Mouse (Mus musculus): Measurements from ENCODE around the gene Smyd5. TPM values are rescaled to one million over a fixed set of nuclear protein-coding genes. Genes with fewer than 3 reads are reported as not detected.
A peak's percentile ranks its signal among the peaks of the same experiment; 100 is the strongest.
"Not testable (repeated sequence)": the region's sequence is repeated elsewhere in the genome, so short reads cannot be mapped to it uniquely, and the experiment has no call there.

Gene Smyd5
- polyA plus RNA-seq, 1 experiment from 2014 or later, result 68.3 TPM

DNA sequence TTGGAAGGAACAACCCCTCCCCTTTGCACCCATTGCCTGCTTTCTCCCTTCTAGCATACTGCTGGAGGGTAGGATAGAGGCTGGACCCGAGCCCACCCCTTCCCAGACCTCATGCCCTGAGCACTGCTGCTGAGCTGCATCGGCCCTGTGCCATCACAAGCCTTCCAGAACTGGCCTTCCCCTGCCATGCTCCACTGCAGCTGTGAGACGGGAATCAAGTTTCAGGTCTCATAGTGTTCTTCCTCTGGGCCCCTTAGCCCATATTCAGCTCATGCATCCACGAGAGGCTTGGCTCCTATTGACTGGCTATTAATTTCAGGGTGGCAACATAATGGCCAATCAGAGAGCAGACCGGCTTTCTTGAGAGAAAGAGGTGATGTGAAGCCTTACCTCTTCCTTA is 13.5 kb downstream of the Smyd5 start:
- Histone ChIP-seq H3K4me2 (no peak overlapping the region), H3K9ac (no peak overlapping the region), H3K4me1 (ENCODE audit: insufficient read depth) (no peaks in the 10 kb centered on the region), H3K9me3 (ENCODE audit: low read depth, low read length) (no peaks in the 10 kb centered on the region), H3K4me3 (ENCODE audit: low read depth, low read length) (no peak overlapping the region), H3K27me3 (ENCODE audit: insufficient read depth, low read length) (no peaks in the 10 kb centered on the region), H3K36me3 (ENCODE audit: insufficient read depth) (peaks cover 60% of the 10 kb centered on the region), H3K27ac (ENCODE audit: low read depth) (no peak overlapping the region)
- 67% methylated on average over 5 of the region's 5 CpGs for WGBS
- no peak for TF ChIP-seq CTCF (IDR thresholded peaks at IDR 0.05; ENCODE audit: low read depth)
- DNase-seq (no peak), ATAC-seq (ENCODE audit: insufficient read depth) (no peak)

DNA sequence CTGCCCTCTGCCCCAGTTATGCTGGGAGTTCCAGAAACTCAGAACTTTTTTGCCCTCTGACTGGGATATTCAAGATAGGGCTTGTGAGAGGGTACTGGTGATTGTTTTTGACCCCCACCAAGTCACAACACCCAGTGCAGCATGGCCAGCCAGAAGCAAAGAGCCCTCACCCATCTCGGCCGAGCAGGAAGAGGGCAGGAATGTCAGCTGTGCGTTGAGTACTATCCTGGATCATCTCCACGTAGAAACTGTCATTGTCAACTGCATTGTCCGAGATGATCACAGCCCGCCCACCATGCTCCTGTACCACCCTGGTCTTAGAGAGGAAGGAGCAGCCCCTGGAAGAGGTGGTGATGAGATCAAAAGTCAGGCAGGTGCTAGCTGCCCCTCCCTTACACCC is 15.6 kb downstream of the Smyd5 start:
- Histone ChIP-seq H3K27me3 (ENCODE audit: insufficient read depth, low read length) (no peaks in the 10 kb centered on the region), H3K4me1 (ENCODE audit: insufficient read depth) (no peaks in the 10 kb centered on the region), H3K36me3 (ENCODE audit: insufficient read depth) (peaks cover 48% of the 10 kb centered on the region), H3K4me2 (no peak overlapping the region), H3K4me3 (ENCODE audit: low read depth, low read length) (no peak overlapping the region), H3K9ac (no peak overlapping the region), H3K9me3 (ENCODE audit: low read depth, low read length) (no peaks in the 10 kb centered on the region), H3K27ac (ENCODE audit: low read depth) (no peak overlapping the region)
- ATAC-seq (ENCODE audit: insufficient read depth) (no peak), DNase-seq (no peak)
- WGBS, result 80% methylated on average over 6 of the region's 6 CpGs
- no peak for TF ChIP-seq CTCF (IDR thresholded peaks at IDR 0.05; ENCODE audit: low read depth)

DNA sequence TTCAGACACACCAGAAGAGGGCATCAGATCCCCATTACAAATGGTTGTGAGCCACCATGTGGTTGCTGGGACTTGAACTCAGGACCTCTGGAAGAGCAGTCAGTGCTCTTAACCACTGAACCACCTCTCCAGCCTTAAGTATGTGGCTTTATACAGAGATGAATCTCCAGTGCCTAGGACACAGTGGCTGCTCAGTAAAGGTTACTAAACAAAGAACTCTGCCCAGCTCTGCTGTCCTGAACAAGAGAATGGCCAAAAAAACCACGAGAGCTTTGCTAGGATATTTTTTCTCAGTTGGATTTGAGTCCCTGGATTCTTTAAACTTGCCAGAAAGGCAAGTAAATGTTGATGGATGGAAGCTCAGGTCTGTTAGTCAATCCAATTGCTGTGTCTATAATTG is 18.4 kb downstream of the Smyd5 start:
- not testable (repeated sequence) for ATAC-seq (ENCODE audit: insufficient read depth); H3K9me3 ChIP-seq (ENCODE audit: low read depth, low read length); H3K27me3 ChIP-seq (ENCODE audit: insufficient read depth, low read length); DNase-seq; H3K27ac ChIP-seq (ENCODE audit: low read depth)
- Histone ChIP-seq H3K4me3 (ENCODE audit: low read depth, low read length) (peak overlapping the region; percentile 75), H3K36me3 (ENCODE audit: insufficient read depth) (peaks cover 24% of the 10 kb centered on the region), H3K9ac (peak overlapping the region; percentile 75; the same call in 1 of the 2 replicates), H3K4me1 (ENCODE audit: insufficient read depth) (peaks cover 11% of the 10 kb centered on the region; the same call in 1 of the 2 replicates), H3K4me2 (peak overlapping the region; percentile 92)
- 41% methylated on average over 1 of the region's 1 CpGs for WGBS

DNA sequence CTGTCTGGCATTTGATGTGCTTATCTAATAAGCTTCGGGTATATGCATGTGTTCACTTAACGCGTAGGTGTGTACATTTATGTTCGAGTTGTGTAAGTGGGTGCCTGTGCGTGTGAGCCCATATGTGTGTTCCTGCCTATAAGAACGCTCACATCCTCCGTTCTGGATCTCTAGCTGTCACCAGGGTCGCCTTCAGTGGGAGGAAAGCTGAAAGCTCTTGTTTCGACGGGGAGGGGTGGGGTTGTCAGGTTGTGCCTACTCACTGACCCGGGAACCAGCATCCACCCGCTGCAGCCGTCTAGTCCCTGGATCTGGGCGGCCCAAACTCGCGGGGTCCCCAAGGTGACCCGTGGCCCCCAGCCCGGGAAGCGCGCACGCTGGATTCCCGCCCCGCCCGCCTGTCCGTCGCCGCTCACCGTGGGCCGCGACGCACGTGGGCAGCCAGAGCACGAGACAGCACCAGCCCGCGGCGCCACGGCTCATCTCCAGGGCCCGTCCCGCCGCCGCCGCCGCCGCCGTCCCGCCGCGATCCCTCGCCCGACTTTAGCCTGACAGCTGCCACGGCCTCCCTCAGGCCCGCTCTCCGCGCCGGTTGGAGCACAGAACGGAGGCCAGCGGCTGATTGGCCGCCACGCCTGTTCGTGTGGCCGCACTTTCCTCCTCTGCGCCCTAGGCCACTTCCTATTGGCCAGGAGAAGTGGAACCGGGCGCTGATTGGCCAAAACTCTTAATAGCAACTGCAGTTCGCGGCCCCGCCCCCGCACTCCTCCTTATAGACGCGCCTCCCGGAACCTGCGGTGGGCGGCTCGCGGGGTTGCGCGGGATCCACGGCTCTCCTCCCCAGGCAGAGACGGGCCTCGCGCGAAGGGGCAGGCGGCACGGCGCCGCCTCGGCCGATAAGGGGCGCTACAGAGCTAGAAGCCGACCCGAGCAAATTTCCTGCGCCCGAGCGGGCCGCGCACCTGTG is 19.2 kb downstream of the Smyd5 start, which contains the start of gene Cct7:
Gene Cct7, plus strand, starts transcription at position 818 of the 967 bp plus-strand sequence.
- peaks cover 11% of the 10 kb centered on the region; the same call in 1 of the 2 replicates for H3K4me1 ChIP-seq (ENCODE audit: insufficient read depth)
- H3K9ac ChIP-seq, result peak within 1 kb of the TSS; percentile 96
- no peaks in the 10 kb centered on the region for H3K9me3 ChIP-seq (ENCODE audit: low read depth, low read length)
- H3K4me3 ChIP-seq (ENCODE audit: low read depth, low read length), result peak within 1 kb of the TSS; percentile 75
- peak within 1 kb of the TSS; percentile 93 for H3K27ac ChIP-seq (ENCODE audit: low read depth)
- TF ChIP-seq CTCF (IDR thresholded peaks at IDR 0.05; ENCODE audit: low read depth), result peak; percentile 56
- H3K36me3 ChIP-seq (ENCODE audit: insufficient read depth), result peaks cover 16% of the 10 kb centered on the region
- H3K27me3 ChIP-seq (ENCODE audit: insufficient read depth, low read length), result no peaks in the 10 kb centered on the region
- peak within 1 kb of the TSS; percentile 92 for H3K4me2 ChIP-seq
- ATAC-seq (ENCODE audit: insufficient read depth) (peak; percentile 94), DNase-seq (peak; percentile 100)
- WGBS, result 1% methylated on average over 96 of the region's 96 CpGs

DNA sequence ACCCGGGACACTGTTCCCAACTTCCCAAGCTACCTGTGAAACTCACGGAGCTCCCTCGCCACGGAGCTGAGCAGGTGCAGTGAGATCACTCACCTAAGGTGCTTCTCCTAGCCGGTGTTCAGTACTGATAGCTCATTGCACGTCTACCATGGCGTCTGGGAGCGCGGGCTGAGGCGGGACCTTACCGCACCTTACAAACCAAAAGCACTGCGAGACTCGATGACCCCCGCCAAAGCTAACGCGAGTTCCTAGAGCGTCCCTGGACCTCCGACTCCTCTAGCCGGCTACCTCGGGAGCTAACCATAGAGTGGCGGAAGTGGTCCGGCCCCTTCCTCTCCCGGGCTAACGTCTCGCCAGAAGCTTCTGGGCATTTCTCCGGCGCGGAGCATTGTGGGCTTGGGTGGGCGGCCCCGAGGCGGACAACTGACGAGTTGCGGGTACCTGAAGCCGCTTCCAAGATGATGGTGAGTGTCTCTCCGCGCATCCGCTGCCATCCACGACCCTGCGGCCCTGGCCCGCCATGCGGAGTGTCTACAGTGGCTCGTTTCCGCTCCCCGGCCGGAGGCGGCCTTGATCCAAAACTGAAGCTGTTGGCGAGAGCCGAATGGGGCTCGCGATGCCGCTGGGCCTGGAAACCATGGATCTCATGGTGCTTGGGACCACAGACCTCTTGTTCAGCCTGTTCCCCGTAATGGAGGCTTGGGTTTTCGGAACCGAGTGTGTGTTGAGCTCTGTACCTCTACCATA is 20.0 kb downstream of the Smyd5 start, which contains the start of gene Pradc1:
Gene Pradc1, minus strand, starts transcription at position 307 of the 747 bp plus-strand sequence.
- under 1% methylated on average over 53 of the region's 54 CpGs for WGBS
- ATAC-seq (ENCODE audit: insufficient read depth) (peak; percentile 94), DNase-seq (peak; percentile 100)
- H3K27ac ChIP-seq (ENCODE audit: low read depth), result peak within 1 kb of the TSS; percentile 93
- peak within 1 kb of the TSS; percentile 96 for H3K9ac ChIP-seq
- peaks cover 7% of the 10 kb centered on the region; the same call in 1 of the 2 replicates for H3K36me3 ChIP-seq (ENCODE audit: insufficient read depth)
- no peaks in the 10 kb centered on the region for H3K9me3 ChIP-seq (ENCODE audit: low read depth, low read length)
- H3K4me1 ChIP-seq (ENCODE audit: insufficient read depth), result peaks cover 11% of the 10 kb centered on the region; the same call in 1 of the 2 replicates
- no peak; the same call in 1 of the 2 replicates for TF ChIP-seq CTCF (IDR thresholded peaks at IDR 0.05; ENCODE audit: low read depth)
- no peaks in the 10 kb centered on the region for H3K27me3 ChIP-seq (ENCODE audit: insufficient read depth, low read length)
- H3K4me3 ChIP-seq (ENCODE audit: low read depth, low read length), result peak within 1 kb of the TSS; percentile 75
- H3K4me2 ChIP-seq, result peak within 1 kb of the TSS; percentile 92

DNA sequence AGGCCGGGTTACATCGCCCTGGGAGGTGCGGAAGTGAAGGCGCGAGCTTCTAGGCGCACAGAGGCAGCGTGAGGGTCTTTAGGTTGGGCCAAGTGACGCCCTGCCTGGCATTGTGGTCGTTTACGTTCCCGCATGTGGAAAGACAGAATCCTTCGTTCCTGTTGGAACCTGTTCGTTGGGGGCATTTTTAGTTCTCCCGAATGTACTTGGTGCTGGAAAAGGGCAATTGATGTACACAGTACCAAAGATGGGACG is 20.5 kb downstream of the Smyd5 start:
- H3K4me1 ChIP-seq (ENCODE audit: insufficient read depth), result peaks cover 11% of the 10 kb centered on the region; the same call in 1 of the 2 replicates
- H3K4me3 ChIP-seq (ENCODE audit: low read depth, low read length), result peak overlapping the region; percentile 75
- WGBS, result 0% methylated on average over 15 of the region's 15 CpGs
- TF ChIP-seq CTCF (IDR thresholded peaks at IDR 0.05; ENCODE audit: low read depth), result no peak
- peak; percentile 63 for DNase-seq
- H3K27me3 ChIP-seq (ENCODE audit: insufficient read depth, low read length), result no peaks in the 10 kb centered on the region
- H3K9ac ChIP-seq, result peak overlapping the region; percentile 96
- peak overlapping the region; percentile 92 for H3K4me2 ChIP-seq
- peak overlapping the region; percentile 93 for H3K27ac ChIP-seq (ENCODE audit: low read depth)
- 0 out of 2 replicates have a peak, but pooled peaks cover 3% of the 10 kb centered on the region for H3K36me3 ChIP-seq (ENCODE audit: insufficient read depth)
- H3K9me3 ChIP-seq (ENCODE audit: low read depth, low read length), result no peaks in the 10 kb centered on the region
- ATAC-seq (ENCODE audit: insufficient read depth), result no peak

Measured in lung, embryonic 14.5 days (tissue).